Mouse (Mus musculus) cerebellum, adult 11-12 months (tissue): ENCODE data around the gene Gm20696.
A peak's percentile ranks its signal among the peaks of the same experiment; 100 is the strongest.

ENCODE experiments used
- DNase-seq: peaks from one replicate; pipeline ENCODE4 v3.0.0; 2022

Gm20696 gene

DNA sequence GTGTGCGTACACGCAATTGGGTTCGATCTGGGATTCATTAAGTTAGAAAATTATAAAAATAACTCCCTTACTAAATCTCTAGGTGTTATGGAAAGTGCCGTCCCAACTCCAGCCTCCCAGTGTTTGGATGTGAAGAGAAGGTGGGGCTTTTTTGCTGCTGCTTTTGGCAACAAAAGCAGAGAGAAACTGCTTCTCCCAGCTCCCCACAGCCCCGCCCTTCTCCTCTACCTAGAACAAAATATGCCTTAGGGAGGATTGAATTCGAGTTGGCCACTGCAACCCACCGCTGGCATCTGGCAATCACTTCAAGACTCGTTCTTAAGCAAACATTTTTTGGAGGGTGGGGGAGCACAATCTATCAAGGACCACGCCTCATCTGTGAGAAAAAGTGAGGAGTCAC lies 191.6 kb downstream of the Gm20696 start:
- DNase-seq = no peak

DNA sequence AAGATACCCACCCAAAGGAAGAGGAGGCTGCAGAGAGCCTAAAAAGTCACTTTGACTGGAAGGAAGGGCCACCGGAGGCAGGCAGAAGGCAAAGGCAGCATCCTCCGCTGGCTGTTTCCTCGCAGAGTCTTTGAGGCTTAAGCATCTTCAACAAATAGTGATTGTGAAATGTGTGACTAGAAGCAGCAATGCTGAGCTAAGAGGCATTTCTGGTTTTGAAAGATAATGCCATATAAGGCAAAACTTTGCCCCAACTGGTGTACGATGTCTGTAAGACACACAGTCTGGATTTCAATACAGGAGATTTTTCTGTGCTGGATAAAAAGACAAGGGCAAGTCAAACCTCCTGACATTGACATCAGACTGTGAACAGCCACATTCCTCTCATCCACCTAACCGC lies 195.7 kb downstream of the Gm20696 start:
- no peak for DNase-seq

DNA sequence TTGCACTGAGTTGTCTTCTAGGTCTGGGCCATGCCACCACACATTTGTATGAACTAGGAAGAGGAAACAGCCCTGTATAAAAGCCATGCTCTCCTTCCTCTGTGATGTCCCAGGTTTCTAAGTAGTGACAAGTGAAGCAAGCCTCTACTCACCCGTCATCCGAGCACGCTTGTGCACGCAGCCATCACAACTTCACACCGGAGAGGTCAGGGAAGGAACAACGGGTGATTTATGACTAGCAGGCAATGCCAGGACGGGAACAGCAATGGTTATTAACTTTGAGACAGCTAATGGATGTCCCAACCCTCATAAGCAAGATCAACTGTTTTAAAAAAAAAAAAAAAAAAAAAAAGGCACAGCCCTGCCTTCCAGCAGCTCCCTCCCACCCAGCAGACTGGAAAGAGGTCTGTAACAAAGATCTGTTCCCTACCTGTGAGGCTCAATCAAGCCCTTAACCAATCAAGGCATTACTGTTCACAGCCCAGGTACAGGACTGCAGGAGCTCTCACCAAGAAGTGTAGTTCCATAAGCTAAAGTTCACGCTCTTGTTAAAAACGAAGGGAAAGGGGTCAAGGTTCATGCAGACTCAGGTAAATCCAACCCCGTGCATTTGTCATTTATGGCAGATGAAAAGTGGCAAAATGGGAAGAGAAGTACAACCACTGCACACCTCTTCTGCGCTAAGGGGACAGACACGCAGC lies 197.3 kb downstream of the Gm20696 start:
- DNase-seq = no peak

DNA sequence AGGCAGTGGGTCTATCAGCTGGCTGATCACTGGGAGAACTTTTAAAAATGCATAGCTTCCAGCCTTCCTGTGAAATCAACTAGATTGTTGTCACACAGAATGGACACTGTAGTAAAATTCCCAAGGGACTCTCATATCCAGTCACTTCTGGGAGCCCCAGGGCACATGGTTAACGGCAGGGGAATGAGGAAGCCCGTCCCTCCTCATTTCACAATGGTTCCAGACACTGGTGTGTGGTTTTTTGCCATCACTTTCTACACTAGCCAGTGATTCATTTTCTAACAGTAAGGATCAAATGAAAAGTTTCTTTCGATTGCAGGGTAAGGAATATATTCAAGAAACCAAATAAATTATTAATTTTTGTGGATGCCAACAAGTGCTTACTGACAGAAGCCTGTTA lies 198.8 kb downstream of the Gm20696 start:
- no peak for DNase-seq

DNA sequence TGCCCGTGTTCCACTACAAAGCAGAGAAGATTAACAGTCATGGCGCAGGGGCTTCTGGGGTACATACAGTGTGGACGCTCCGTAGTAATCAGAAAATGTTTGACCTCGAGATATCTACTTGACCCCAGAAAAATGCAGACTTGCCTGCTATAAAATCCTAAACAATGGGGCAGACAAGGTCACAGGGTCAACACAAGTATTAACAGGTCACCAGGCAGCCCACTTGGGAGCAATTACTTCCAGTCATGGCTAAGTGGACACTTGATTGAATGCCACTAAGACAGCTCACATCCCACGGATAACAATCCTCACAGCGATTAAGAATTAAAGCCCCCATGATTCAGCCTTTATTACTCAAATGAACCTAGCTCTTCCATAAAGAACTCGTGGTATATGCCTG lies 199.5 kb downstream of the Gm20696 start:
- DNase-seq = no peak

DNA sequence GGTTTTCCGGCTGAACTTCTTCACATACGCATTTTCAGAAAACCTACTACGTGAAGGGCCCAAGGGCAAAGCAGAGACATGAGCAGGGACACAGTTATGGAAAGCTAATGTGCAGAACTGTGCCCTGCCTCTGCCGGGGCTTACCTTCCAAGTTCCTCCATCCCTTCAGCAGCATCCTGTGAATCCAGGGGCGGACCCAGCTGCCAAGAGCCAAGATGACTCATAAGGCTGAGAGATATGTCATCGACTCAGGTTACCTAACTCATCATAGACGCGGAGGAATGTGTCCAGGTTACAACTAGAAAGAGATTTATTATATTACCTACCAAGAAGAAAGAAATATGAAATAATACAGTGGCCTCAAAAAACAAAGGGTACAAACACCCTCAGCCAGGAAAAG lies 200.2 kb downstream of the Gm20696 start:
- no peak for DNase-seq

DNA sequence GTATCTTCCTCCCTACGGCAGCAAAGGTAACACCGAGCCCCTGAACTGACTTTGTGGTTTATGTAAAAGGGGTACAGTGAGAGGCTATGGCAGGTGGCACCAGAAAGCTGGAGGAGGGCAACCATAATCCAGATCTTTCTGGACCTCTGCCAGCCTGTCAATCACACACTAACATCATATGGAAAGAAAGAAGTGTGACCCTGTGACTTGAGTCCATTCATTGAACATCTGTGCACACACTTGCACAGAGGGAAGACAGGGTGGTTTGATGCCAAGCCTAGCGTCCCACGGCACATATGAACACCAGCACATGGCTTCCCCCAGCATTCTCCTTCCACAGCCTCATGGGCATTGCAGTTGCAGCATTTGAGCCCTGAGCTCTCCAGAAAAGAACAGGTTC lies 202.1 kb downstream of the Gm20696 start:
- DNase-seq = peak; percentile 14

DNA sequence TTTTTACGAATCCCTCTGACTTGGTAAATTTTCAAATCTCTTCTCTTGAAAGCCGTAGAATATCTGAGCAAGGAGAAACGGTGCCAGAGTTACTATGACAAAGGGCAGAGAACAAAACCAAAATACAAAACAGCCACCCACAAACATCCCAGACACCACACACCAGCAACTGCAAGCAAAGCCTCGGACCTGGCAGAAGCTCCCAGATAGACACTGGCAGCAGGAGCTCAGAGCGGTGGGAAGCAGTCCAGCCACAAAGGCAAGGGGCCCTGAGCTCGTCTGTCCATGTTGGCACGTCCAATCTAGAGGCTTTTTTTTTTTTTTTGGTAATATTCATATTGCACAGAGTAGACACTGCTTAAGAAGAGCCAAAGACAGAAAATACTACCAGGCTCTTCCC lies 202.7 kb downstream of the Gm20696 start:
- peak; percentile 74 for DNase-seq

DNA sequence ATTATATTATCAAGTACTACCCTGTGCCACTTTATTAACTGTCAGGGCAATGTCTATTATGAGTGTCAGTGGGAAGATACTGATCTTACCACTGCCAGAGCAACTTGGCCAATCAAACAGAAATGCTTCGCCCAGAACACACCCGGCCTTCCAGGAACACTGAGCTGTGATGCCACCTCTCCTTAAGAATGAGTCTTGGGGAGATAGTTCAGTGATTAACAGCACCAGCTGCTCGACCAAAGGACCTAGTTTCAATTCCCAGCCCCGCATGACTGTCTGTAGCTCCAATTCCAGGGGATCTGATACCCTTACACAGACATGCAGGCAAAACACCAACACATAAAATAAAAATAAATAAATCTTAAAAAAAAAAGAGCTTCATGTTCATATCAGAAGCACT lies 207.8 kb downstream of the Gm20696 start:
- no peak for DNase-seq

DNA sequence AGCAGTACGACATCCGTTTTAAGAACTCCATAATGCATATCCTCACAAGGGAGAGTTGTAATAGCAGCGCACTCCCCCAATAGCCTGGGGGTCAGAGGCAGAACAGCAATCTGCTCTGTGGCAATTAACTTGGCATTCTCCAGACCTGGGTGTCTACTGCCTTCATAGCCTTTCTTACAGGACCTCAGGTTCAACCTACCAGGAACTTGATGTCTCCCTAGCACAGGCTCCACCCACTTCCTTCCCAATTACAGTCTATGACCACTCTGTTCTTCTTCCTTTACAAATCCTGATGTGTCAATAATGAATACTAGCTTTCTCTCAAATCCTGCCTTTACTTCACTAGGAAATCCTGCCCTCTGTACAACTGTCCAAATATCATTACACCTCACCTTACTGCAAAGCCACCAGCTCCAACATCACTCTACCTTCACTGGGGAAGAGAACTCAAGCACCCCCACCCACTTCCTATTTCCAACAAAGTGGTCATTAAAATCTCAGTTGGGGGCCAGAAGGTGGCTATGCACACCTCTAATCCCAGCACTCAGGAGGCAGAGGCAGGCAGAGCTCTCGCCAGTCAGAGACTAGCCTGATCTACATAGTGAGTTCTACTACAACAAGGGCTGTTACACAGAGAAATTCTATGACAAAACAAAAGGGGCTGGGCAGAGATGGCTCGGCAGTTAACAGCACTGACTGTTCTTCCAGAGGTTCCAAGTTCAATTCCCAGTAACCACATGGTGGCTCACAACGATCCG lies 212.7 kb downstream of the Gm20696 start:
- DNase-seq = no peak

DNA sequence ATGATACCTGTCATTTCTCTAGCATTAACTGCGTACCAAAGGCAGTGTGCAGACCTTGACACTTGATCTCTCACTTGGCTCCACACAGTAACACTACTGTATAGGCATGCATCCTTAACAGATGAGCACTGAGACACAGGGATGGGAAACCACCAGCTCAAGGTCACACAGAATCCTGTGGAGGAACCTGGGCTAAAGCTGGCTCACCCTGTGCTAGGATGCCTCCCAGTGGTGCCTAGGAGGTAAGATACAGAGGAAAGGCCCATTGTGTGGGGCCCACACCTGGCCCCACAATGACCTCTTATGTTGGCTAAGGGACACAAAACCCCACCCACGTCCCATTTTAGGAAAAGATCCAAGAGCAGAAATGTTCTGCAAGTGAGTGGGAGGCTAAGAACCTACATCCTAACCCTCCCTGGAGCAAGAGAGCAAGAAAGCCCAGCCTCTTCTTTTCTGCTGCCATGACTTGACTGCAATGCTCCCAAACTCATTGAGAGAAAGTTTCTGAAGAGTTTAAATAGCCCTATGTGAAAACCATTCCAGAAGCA lies 213.9 kb downstream of the Gm20696 start:
- DNase-seq = no peak

DNA sequence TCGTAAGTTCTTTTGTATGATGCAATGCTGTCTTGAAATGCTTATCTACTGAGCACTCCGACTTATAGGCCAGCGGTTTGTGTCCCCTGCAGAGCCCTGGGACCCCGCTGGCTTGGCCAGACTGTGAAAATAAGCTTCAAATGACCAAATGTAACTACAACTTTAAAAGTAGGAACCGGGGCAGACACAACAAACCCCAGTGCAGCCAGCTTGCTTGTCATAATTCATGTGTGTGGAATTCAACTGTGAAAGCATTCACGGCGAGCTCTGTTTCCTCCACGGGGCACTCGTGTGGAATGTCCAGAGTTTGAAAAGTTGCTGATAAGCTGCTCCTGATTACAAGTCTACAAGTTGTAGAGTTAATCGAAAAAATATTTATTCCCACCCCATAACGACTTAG lies 215.1 kb downstream of the Gm20696 start:
- no peak for DNase-seq

DNA sequence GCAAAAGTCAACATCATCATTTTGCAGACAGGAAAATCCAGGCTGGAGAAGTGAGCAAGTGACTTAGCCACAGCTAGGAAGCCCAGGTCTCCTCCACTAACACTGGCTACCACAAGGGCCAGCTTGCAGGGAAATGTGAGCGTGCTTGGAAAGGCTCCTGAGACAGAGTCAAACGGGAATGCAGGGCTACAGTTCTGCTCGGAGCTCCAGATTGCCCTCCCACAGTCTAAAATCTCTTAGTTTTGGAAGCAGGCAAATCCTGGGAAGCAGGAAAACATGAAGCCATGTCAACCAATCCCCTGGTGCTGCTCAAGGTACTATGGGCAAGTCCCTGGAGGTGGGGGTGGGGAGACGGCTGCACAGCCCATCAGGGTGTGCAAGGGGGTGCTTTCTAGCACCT lies 219.2 kb downstream of the Gm20696 start:
- DNase-seq = no peak

DNA sequence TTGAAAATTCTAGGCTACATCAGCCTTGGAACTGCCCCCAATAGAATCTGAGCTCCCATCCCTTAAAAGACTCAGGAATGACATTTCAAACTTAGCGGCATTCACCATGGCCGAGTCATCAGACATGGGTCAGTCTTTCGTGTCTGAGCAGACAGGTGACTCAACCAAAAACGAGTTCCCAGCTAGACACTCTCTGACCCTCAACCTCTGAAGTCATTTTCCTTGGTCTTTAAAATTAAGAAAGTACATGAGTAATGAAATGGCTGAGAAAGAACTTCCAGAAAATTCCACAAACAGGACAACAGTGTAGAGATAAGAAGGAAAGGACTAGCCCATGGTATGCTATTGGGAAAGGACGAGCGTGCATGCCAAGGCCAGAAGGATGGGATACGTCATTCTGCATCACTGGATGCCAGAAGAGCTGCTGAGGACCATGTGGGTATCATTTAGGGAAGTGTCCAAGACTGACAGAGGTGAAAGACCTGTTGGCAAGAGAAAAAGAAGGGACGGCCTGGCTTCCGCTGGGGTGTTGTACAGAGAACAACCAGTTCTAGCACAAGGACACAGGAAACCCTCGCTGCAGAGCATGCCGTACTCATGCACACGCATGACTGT lies 219.7 kb downstream of the Gm20696 start:
- peak; percentile 50 for DNase-seq

DNA sequence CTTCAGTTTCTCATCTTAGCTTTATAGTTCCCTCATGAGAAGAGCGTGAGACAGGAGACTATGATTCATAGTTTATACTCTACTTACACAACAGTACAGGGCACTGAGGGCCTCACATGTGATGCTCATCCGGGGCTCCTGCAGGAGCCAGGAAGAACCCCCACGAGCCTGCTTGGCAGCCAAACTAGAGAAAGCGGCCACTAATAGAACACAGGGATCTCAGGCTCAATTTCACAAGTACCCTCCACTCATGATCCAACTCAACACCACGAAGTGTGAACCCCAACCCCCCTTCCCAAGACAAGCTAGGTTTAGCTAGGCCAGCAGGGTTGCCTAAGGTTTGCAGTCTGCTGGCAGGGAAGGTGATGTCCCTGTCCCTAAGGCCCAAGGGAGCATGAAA lies 223.1 kb downstream of the Gm20696 start:
- peak; percentile 12 for DNase-seq

DNA sequence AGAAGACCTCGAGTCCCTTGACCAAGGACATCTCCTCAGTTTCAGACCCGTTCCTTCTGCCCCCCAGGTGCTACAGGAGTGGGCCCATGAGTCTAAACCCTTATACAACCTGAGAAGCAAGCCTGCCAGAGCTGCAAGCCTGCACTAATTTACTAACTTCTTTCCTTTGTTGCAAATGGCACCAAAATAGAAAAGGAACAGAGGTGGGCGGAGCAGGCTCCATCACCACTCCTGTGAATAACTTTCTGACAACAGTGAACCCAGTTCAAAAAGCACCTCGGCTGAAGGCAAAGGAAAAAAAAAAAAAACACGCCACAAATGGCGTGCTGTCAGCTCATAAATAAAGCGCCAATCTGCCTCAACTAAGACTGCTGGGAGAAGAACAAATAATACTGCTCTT lies 225.5 kb downstream of the Gm20696 start:
- DNase-seq = no peak

DNA sequence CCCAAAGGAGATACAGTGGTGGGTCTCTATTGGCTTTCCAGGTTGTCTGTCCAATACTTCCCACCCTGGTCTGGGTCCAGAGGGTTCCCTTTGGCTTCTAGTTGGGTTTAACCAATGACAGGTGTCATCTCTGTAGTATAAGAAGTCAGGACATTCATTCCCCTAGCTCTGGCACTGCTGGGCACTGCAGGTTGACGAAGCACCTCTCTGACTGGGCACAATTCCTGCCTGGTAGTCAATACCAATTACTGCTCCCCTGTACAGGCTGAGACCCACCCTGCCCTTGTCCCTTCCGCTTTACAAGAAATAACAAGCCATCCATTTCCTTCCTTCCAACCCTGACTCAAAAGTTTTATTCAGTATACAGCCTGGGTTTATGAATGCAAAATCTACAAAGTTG lies 226.0 kb downstream of the Gm20696 start:
- no peak for DNase-seq

DNA sequence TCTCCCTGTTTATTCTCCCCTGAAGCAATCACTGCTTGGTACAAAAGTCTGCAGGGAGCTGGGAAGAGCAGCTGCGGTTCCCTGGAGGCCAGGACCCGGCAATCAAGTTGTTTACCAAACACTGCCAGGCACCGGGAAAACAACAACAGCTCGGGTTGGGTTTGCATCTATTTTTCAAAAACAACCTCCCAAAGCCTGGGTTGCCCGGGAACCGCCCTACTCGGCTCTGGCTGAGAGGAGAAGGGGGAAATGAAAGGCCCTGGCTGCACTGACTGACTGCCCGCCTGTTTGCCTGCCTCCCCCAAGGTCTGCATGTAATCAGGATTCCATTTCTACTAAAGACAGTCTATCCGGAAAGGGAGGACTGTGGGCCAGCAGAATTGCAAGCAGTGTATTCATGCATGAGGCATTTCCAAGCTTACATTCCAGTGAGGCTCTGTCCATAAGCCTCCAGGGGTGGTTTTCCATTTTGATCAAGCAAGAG lies 226.7 kb downstream of the Gm20696 start:
- DNase-seq = no peak

DNA sequence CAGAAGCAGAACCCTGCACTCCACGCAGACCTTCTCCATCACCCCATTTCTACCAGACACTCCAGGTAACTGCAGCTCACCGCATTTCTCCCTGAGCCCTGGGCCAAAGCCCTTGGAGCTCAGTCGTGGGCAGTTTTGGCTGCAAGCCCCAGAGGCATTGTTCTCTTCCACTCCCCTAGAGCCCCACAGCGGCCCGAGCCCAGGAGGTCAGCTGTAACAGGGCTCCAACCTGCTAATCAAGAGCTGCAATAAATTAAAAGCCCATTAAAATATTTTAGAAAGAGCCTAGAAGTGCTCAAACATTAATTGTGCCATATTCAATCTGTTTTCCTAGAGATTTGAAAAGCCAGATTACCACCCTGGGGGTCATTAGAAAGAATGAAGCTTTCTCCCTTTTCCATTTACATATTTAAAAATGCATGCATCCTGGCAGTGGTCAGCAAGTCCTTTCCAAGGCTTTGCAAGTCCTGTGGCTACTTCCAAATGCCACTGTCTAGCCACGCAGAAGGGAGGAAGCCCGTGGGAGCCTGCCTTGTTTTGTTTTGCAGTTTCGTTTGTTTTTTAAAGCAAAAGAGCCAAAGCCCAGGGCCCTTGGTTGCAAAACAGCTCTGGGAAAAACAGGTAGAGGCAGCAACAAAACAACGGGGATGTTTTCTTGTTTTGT lies 227.3 kb downstream of the Gm20696 start:
- DNase-seq = no peak

DNA sequence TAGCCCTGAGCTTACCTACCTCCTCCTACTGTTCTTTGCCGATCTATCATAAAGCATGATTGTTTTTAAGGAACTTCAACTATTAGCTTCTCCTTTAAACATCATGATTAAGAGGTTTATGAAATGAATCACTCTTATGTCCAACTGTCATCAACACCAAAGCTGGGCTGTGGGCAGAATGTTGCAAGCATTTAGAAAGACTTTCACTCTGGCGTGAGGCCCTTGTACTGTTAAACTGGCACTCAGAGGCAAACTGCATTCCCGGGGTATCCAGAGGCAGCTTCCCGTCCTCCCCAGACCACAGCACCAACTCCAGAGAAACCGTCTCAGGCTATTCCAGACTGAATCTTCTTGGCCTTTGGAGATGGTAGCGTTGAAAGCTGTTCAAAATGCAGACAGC lies 230.2 kb downstream of the Gm20696 start:
- no peak for DNase-seq

DNA sequence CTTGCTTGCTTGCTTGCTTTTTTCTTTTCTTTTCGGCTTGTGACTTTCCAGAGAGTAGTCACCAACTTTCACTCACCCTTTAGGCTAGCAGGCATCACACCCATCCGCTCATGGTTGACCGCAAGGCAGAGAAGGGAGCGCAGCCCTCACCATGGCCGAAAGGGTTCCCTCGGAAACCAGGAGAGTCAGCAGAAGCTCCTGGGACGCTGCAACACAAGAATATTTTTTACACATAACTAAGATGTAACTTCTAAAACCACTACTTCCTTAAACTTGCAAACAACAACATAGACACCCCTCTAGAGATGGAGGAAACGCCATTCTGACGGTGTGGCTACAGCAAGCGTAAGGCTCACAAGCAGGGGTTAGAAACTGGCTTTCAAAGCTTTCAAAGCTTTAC lies 231.5 kb downstream of the Gm20696 start:
- no peak for DNase-seq

DNA sequence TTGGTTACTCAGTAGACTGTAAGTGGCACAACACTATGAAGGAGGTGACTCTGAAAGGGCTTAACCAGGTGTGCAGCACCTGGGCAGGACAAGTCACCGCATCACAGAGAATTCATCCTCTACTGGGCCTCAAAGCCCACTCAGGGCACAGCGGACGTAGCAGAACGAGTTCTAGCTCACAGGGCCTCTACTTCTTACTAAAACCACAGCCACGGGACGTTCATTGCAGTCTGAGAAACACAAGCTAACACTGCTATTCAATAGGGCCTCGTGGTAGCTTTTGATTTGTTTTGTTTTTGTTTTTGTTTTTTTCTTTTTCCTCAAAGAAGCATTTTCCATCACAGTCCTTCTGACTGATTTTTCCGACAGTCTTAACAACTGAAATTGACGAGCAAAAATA lies 233.6 kb downstream of the Gm20696 start:
- no peak for DNase-seq

DNA sequence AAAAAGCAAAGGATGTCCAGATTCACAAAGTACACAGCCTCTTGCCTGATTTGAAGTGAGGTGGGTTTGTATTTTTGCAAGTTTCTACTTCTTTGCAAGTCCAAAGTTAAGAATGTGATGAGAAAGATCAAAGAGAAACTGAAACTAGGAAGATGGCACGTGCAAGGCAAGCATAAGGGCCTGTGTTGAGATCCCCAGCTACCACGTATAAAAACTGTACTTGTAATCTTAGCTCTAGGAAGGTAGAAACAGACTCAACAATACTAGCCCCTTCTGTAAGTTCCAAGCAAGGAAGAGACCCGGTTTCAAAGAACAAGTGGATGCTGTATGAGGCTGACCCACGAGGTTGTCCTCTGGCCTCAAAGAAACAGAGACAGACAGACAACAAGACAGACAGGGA lies 234.7 kb downstream of the Gm20696 start:
- no peak for DNase-seq
